Mouse (Mus musculus): ENCODE results near the gene Fam126b.
A peak's percentile ranks its signal among the peaks of the same experiment; 100 is the strongest.
"Not testable (repeated sequence)": the region's sequence is repeated elsewhere in the genome, so short reads cannot be mapped to it uniquely, and the experiment has no call there.

Fam126b gene

GRCm38 (mm10) chr1:58586171-58586997 lies at the start of gene Fam126b, which contains the start of gene Ndufb3:
Fam126b (minus strand) TSS chr1:58586323.
Ndufb3 (plus strand) TSS chr1:58586384.
- peak; percentile 98 for DNase-seq (ENCODE audit: low read depth, low spot score)

- DNase-seq (ENCODE audit: low read depth, low spot score), result not testable (repeated sequence)
Measured at GRCm38 (mm10) chr1:58628847-58629246, 42.7 kb upstream of the Fam126b start.

- peak; percentile 92 for DNase-seq (ENCODE audit: low read depth, low spot score)
Measured at GRCm38 (mm10) chr1:58621996-58622748, 36.0 kb upstream of the Fam126b start.

- DNase-seq (ENCODE audit: low read depth, low spot score), result no peak
Measured at GRCm38 (mm10) chr1:58621251-58621650, 35.1 kb upstream of the Fam126b start.

- DNase-seq (ENCODE audit: low read depth, low spot score), result no peak
Measured at GRCm38 (mm10) chr1:58618766-58619165, 32.6 kb upstream of the Fam126b start.

GRCm38 (mm10) chr1:58617978-58618668 lies 32.0 kb upstream of the Fam126b start:
- peak; percentile 63 for DNase-seq (ENCODE audit: low read depth, low spot score)

GRCm38 (mm10) chr1:58617076-58617475 lies 31.0 kb upstream of the Fam126b start:
- peak; percentile 62 for DNase-seq (ENCODE audit: low read depth, low spot score)

- no peak for DNase-seq (ENCODE audit: low read depth, low spot score)
Measured at GRCm38 (mm10) chr1:58616176-58616575, 30.1 kb upstream of the Fam126b start.

GRCm38 (mm10) chr1:58615146-58615545 lies 29.0 kb upstream of the Fam126b start:
- no peak for DNase-seq (ENCODE audit: low read depth, low spot score)

GRCm38 (mm10) chr1:58614424-58614823 lies 28.3 kb upstream of the Fam126b start:
- DNase-seq (ENCODE audit: low read depth, low spot score), result peak; percentile 92

- no peak for DNase-seq (ENCODE audit: low read depth, low spot score)
Measured at GRCm38 (mm10) chr1:58613786-58614185, 27.7 kb upstream of the Fam126b start.

GRCm38 (mm10) chr1:58610611-58611010 lies 24.5 kb upstream of the Fam126b start:
- DNase-seq (ENCODE audit: low read depth, low spot score), result no peak

GRCm38 (mm10) chr1:58610166-58610565 lies 24.0 kb upstream of the Fam126b start:
- no peak for DNase-seq (ENCODE audit: low read depth, low spot score)

- DNase-seq (ENCODE audit: low read depth, low spot score), result not testable (repeated sequence)
Measured at GRCm38 (mm10) chr1:58609591-58609990, 23.5 kb upstream of the Fam126b start.

GRCm38 (mm10) chr1:58603738-58604137 lies 17.6 kb upstream of the Fam126b start:
- peak; percentile 14 for DNase-seq (ENCODE audit: low read depth, low spot score)

- no peak for DNase-seq (ENCODE audit: low read depth, low spot score)
Measured at GRCm38 (mm10) chr1:58602681-58603080, 16.6 kb upstream of the Fam126b start.

- DNase-seq (ENCODE audit: low read depth, low spot score), result no peak
Measured at GRCm38 (mm10) chr1:58587491-58587890, 1.4 kb upstream of the Fam126b start.

- DNase-seq (ENCODE audit: low read depth, low spot score), result peak; percentile 60
Measured at GRCm38 (mm10) chr1:58585373-58586170, 551 bp downstream of the Fam126b start.

- DNase-seq (ENCODE audit: low read depth, low spot score), result peak; percentile 79
Measured at GRCm38 (mm10) chr1:58584271-58584670, 1.9 kb downstream of the Fam126b start.

GRCm38 (mm10) chr1:58582611-58583010 lies 3.5 kb downstream of the Fam126b start:
- peak; percentile 12 for DNase-seq (ENCODE audit: low read depth, low spot score)

- DNase-seq (ENCODE audit: low read depth, low spot score), result peak; percentile 17
Measured at GRCm38 (mm10) chr1:58579179-58579578, 6.9 kb downstream of the Fam126b start.

All from brain, adult 2 months (tissue).